Mouse (Mus musculus) neural tube, embryonic 12.5 days (tissue): ENCODE data around the gene Ttc28. TPM values are rescaled to one million over a fixed set of nuclear protein-coding genes. Genes with fewer than 3 reads are reported as not detected.
A peak's percentile ranks its signal among the peaks of the same experiment; 100 is the strongest.
"Not testable (repeated sequence)": the region's sequence is repeated elsewhere in the genome, so short reads cannot be mapped to it uniquely, and the experiment has no call there.

ENCODE experiments used
- ATAC-seq: fragments of 200-750 bp; cut with Nextera tagmentation; 2 replicates; pipeline ENCODE4 v1.8.0; 2017; ENCODE audit warnings: low read depth, mild to moderate bottlenecking, moderate TSS enrichment, moderate library complexity; ENCODE audit not compliant: low FRiP score
- H3K27ac ChIP-seq: fragments of 300-500 bp; sonication (generic); 2 replicates; pipeline ENCODE4 v1.5.1; 2016
- H3K27me3 ChIP-seq: fragments of 300-500 bp; sonication (generic); replicated peaks from 2 replicates; pipeline ENCODE4 v1.6.1; 2016; ENCODE audit warnings: mild to moderate bottlenecking
- H3K36me3 ChIP-seq: fragments of 300-500 bp; sonication (generic); 2 replicates; pipeline ENCODE4 v1.6.1; 2016; ENCODE audit warnings: mild to moderate bottlenecking
- H3K4me1 ChIP-seq: fragments of 300-500 bp; sonication (generic); 2 replicates; pipeline ENCODE4 v1.6.1; 2016
- H3K4me2 ChIP-seq: fragments of 300-500 bp; sonication (generic); replicated peaks from 2 replicates; pipeline ENCODE4 v1.6.1; 2016; ENCODE audit warnings: mild to moderate bottlenecking
- H3K4me3 ChIP-seq: fragments of 300-500 bp; sonication (generic); 2 replicates; pipeline ENCODE4 v1.5.1; 2016
- H3K9ac ChIP-seq: fragments of 300-500 bp; sonication (generic); 2 replicates; pipeline ENCODE4 v1.6.1; 2016; ENCODE audit warnings: mild to moderate bottlenecking
- H3K9me3 ChIP-seq: fragments of 300-500 bp; sonication (generic); 2 replicates; pipeline ENCODE4 v1.6.1; 2016; ENCODE audit warnings: mild to moderate bottlenecking
- WGBS: fragments of 180-500 bp; shearing (Covaris S2); methylation state at CpG from one replicate; pipeline ENCODE4 v1.1.7; 2016; 5-methylcytosine and 5-hydroxymethylcytosine counted together
- polyA plus RNA-seq: library from polyadenylated mRNA; unstranded; fragments of >200 nt; fragmentation: Nextera tagmentation; extraction: Ambion mirVana; gene quantifications from 2 replicates; pipeline ENCODE4 v1.2.1, GENCODE M21; 2016

The Ttc28 gene
- polyA plus RNA-seq, 1 experiment from 2014 or later, result 21.8 TPM

DNA sequence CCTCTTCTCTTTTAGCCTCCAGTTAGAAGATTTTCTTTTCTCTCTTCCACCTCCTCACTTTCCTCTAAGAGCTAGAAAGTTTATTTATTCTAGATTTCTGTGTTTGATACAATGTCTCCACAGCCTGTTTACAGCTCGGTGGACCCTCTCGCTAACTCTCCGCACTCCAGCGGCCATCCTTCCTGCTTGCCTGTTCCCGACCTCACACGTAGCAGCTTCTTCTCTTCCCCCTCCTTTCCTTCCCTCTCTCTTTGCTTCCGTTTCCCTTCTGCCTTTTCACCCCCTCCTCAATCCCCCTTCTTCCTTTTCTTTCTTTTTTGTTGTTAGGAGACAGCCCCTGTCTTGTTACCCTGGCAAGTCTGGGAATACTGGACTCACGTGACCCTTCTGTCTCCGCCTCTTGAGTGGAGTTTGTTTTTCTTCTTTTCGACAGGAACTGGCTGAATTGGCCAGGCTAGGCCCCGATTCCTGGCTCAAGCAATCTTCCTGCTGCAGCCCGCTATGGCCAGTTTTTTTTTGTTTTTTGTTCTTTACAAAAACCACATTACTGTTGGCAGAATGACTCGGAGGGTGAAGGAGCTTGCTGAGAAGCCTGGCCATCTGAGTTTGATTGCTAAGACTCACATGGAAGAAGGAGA is 20.5 kb upstream of the Ttc28 start:
- Histone ChIP-seq H3K27me3 (no peaks in the 10 kb centered on the region), H3K4me3 (no peak overlapping the region), H3K9ac (no peak overlapping the region), H3K36me3 (no peaks in the 10 kb centered on the region), H3K27ac (no peak overlapping the region), H3K9me3 (no peaks in the 10 kb centered on the region), H3K4me1 (no peaks in the 10 kb centered on the region), H3K4me2 (no peak overlapping the region; the same call in 1 of the 2 replicates)
- WGBS, result 56% methylated on average over 13 of the region's 13 CpGs
- no peak for ATAC-seq

DNA sequence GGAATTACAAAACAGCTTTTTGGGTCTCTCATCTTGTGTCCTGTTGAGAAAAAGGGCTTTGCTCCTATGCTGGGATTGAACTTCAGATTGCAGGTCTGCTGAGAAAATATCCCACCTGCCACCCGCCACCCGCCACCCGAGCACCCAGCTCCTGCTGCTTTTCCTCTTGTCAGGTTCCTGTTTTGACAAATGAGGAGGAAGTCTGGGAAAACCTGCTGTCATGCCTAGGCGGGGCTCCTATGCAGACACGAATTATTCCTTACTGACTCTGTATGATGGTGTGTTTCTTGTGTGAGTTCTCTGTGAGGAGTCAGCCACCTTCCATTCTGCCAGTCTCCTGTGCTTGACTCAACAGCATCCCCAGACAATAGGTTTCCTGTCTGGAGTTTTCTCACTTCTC is 19.2 kb upstream of the Ttc28 start:
- ATAC-seq, result no peak
- no peak overlapping the region for H3K9ac ChIP-seq
- H3K4me3 ChIP-seq, result no peak overlapping the region
- no peaks in the 10 kb centered on the region for H3K27me3 ChIP-seq
- no peak overlapping the region for H3K27ac ChIP-seq
- WGBS, result 82% methylated on average over 5 of the region's 5 CpGs
- H3K9me3 ChIP-seq, result no peaks in the 10 kb centered on the region
- no peaks in the 10 kb centered on the region for H3K36me3 ChIP-seq
- no peaks in the 10 kb centered on the region for H3K4me1 ChIP-seq
- no peak overlapping the region for H3K4me2 ChIP-seq

DNA sequence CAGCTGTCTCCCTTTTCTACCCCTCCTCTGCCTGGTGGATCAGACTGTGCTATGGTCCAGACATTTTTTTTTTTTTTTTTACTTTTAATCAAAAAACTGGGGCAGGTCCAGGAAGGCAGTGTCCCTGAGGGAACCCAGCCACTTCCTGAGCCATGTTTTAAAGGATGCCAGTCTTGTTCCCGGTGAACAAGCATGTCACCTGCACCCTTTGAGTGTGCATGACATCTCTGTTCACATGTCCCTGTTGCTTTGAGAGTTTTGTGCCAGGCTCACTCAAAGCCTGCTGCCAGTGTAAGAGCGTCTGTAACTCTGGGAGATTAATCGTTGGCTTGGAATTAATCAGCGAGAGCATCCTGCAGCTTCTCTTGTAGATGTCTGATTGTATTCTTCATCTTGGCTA is 11.1 kb upstream of the Ttc28 start:
- Histone ChIP-seq H3K4me2 (no peak overlapping the region), H3K9me3 (no peaks in the 10 kb centered on the region), H3K4me3 (no peak overlapping the region), H3K27ac (no peak overlapping the region), H3K36me3 (no peaks in the 10 kb centered on the region), H3K27me3 (no peaks in the 10 kb centered on the region), H3K4me1 (peaks cover 4% of the 10 kb centered on the region), H3K9ac (no peak overlapping the region)
- no peak for ATAC-seq
- 78% methylated on average over 4 of the region's 4 CpGs for WGBS

DNA sequence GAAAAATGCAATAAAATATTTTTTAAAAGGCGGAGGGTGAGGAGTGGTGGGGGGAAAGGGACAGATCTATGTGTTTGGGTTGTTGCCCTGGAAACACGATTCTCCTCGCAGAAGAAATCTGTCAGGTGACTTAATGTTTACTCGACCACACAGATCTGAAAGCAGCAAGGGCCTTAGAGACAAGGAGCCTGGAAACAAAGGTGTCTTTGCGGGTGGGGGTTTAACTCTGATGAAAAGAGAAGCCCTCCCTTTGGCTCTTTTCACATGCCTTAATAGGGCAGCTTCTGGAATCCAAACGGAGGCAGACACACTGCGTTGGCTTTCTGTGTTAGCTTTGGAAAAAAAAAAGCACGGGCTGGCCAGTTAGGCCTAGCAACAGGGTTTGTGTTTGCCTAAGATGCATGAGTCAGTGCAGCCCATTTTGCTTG is 10.3 kb upstream of the Ttc28 start:
- H3K4me3 ChIP-seq, result no peak overlapping the region
- no peak for ATAC-seq
- peaks cover 4% of the 10 kb centered on the region for H3K4me1 ChIP-seq
- H3K36me3 ChIP-seq, result no peaks in the 10 kb centered on the region
- H3K4me2 ChIP-seq, result no peak overlapping the region
- no peak overlapping the region for H3K27ac ChIP-seq
- no peaks in the 10 kb centered on the region for H3K27me3 ChIP-seq
- no peaks in the 10 kb centered on the region for H3K9me3 ChIP-seq
- 69% methylated on average over 8 of the region's 8 CpGs for WGBS
- no peak overlapping the region for H3K9ac ChIP-seq

DNA sequence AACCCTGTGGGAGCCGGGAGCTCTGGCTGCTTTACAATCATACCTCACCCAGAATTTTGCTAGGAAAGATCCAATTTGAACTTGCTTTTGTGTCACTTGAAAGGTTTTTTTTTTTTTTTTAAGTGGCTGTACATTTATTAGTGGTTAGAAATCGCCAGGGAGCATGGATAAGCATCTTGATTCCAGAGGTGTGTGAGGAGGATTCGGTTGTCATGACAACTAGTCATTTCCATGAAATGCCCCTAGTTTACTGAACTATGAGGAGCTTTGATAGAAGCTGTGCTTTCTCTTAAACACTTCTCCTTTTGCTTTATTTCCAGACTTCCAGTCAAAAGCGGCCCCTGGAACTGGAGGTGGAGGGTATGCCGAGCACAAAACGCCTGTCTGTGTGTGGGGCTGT is 6.4 kb upstream of the Ttc28 start:
- H3K27ac ChIP-seq, result no peak overlapping the region
- 70% methylated on average over 6 of the region's 6 CpGs for WGBS
- no peaks in the 10 kb centered on the region for H3K36me3 ChIP-seq

DNA sequence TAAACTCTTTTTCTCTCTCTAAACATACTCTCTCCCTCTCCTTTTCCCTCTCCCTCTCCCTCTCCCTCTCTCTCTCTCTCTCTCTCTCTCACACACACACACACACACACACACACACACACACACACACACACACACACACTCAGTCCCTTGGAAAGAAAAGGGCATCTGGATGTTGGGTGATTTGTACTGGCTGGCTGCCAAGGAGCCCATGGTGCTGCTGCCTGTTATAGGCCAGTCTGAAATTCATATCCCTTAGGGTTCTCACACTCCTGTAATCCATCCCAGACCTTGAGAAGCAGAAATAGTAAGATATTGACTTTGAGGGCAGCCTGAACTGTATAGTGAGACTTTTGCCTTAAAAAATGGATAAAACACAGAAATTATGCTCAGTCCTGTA is 4.9 kb upstream of the Ttc28 start:
- Histone ChIP-seq H3K36me3 (no peaks in the 10 kb centered on the region), H3K4me2 (no peak overlapping the region), H3K9me3 (no peaks in the 10 kb centered on the region), H3K9ac (no peak overlapping the region), H3K4me1 (peaks cover 9% of the 10 kb centered on the region), H3K27ac (no peak overlapping the region), H3K4me3 (no peak overlapping the region), H3K27me3 (no peaks in the 10 kb centered on the region)
- no peak for ATAC-seq

More for the DNA sequence above, 6.4 kb upstream of the Ttc28 start:
- no peak overlapping the region for H3K4me2 ChIP-seq
- no peak for ATAC-seq
- no peaks in the 10 kb centered on the region for H3K27me3 ChIP-seq
- no peak overlapping the region for H3K4me3 ChIP-seq
- H3K9me3 ChIP-seq, result no peaks in the 10 kb centered on the region
- peaks cover 13% of the 10 kb centered on the region for H3K4me1 ChIP-seq
- H3K9ac ChIP-seq, result no peak overlapping the region

DNA sequence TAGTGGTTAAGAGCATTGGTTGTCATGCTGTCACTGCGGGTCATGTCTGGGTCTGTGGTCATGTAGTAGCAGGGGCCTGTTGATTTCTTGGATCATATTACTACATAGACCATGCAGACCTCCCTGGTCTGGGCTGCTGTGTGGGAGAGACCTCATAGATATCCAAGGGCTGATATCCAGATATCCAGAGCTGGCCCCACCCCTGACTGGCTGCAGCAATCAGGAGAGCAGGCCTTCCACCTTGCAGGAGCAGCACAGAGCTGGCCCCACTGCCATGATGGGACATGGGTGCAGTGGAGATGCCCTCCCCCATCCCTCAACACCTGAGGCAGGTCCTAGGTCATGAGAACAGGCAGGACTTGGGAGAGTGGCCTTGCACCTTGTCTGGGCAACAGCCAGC is 4.3 kb upstream of the Ttc28 start:
- Histone ChIP-seq H3K4me1 (peaks cover 12% of the 10 kb centered on the region), H3K36me3 (no peaks in the 10 kb centered on the region), H3K4me2 (no peak overlapping the region), H3K27ac (no peak overlapping the region), H3K9me3 (no peaks in the 10 kb centered on the region), H3K9ac (no peak overlapping the region), H3K4me3 (no peak overlapping the region), H3K27me3 (no peaks in the 10 kb centered on the region)
- ATAC-seq, result no peak
- WGBS, result 94% methylated on average over 1 of the region's 1 CpGs

DNA sequence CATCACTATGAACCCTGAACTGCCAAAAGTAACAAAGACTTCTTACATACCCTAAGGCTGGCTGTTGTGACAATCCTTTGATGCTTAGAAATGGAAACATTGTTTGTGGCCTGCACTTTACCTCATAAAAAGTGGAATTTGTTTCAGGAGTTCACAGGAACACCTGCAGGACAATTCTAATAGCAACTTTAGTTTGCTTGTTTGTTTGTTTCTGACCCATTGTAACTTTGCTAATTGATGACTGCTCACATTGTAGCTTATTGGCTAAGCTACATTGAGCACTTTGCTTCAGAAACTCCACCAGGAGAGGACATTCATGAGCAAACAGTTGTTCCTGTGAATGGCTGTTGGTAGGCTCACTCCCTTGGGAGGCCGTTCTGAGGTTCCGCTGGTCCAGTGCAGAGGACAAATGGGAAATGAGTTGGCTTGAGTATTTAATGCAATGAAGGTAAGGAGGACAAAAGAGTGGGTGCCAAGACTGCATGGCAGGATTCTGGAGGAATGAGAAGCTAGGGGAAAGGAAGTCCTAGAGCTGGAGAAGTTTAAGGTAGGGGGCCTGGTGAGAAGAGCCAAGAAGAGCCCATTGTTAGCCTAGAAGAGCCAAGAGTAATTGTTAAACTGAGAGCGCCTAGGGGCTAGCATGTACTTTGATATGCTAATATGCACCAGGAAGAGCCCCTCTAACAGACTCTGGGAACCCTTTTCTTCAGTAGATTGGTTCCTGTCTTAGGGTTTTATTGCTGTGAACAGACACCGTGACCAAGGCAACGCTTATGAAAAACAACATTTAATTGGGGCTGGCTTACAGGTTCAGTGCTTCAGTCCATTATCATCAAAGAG is 1.7 kb upstream of the Ttc28 start:
- Histone ChIP-seq H3K36me3 (0 out of 2 replicates have a peak, but pooled peaks cover 3% of the 10 kb centered on the region), H3K4me3 (no peak overlapping the region), H3K4me1 (peaks cover 19% of the 10 kb centered on the region), H3K4me2 (no peak overlapping the region), H3K27me3 (no peaks in the 10 kb centered on the region), H3K27ac (no peak overlapping the region), H3K9me3 (no peaks in the 10 kb centered on the region), H3K9ac (no peak overlapping the region)
- no peak for ATAC-seq
- WGBS, result 44% methylated on average over 5 of the region's 5 CpGs

DNA sequence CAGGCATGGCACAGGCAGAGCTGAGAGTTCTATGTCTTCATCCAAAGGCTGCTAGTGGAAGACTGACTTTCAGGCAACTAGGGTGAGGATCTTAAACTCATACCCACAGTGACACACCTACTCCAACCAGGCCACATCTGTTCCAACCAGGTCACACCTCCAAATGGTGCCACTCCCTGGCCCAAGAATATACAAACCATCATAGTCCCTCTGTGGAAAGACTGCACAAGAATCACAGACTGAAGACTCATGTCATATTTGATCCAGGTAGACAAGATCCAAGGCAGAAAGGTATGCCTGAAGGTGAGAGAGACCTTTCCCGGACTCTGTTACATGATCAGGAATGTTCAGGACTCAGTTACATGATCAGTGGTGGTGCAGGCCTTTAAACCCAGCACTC is 1.1 kb upstream of the Ttc28 start:
- H3K4me1 ChIP-seq, result peaks cover 19% of the 10 kb centered on the region
- H3K27ac ChIP-seq, H3K27me3 ChIP-seq, H3K36me3 ChIP-seq, H3K4me2 ChIP-seq, H3K9me3 ChIP-seq, H3K9ac ChIP-seq, ATAC-seq, H3K4me3 ChIP-seq: not testable (repeated sequence)
- WGBS, result 94% methylated on average over 1 of the region's 1 CpGs

DNA sequence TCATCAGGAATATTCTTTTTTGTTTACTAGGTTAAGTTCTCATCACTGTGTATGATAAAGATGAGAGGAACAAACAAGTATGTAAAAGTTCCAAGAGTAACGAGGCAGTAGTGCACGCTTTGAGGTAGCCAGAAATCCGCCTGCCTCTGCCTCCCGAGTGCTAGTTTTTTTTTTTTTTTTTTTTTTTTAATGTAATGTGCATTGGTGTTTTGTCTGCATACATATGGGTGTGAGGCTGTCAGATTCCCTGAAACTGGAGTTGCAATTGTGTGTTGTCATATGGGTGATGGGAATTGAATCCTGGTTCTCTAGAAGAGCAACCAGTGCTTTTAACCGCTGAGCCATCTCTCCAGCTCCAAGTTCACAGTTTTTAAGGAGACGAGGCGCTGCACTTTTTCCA is 561 bp upstream of the Ttc28 start:
- WGBS, result 59% methylated on average over 7 of the region's 7 CpGs

DNA sequence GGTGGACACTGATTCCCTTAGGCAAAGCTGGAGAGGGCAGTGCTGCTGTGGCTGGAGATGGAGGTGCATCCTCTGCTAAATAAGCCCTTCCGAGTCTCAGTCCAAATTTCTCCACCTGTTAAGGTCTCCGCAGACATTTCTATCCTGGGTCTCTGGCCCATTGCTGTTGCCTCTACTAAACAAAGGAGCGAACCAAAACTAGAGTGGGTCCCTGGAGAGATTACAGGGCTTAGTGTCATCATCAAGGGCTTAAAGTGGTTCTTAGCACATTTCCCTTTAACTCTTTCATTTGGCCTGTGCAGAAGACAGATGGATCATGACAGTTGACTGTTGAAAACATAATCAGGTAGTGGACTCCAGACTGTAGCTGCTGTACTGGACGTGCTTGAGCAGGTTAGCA is 9.0 kb downstream of the Ttc28 start:
- H3K9ac ChIP-seq, result no peak overlapping the region
- WGBS, result 87% methylated on average over 4 of the region's 4 CpGs
- ATAC-seq, result no peak
- no peak overlapping the region for H3K4me3 ChIP-seq
- no peaks in the 10 kb centered on the region for H3K9me3 ChIP-seq
- H3K4me2 ChIP-seq, result no peak overlapping the region
- H3K36me3 ChIP-seq, result peaks cover 25% of the 10 kb centered on the region
- H3K4me1 ChIP-seq, result no peaks in the 10 kb centered on the region
- no peak overlapping the region for H3K27ac ChIP-seq
- H3K27me3 ChIP-seq, result no peaks in the 10 kb centered on the region

More for the DNA sequence above, 561 bp upstream of the Ttc28 start:
- Histone ChIP-seq H3K4me1 (peaks cover 19% of the 10 kb centered on the region), H3K36me3 (0 out of 2 replicates have a peak, but pooled peaks cover 3% of the 10 kb centered on the region), H3K27ac (no peak overlapping the region; the same call in 1 of the 2 replicates), H3K27me3 (no peaks in the 10 kb centered on the region), H3K4me2 (peak overlapping the region; percentile 87), H3K9ac (peak overlapping the region; percentile 80), H3K4me3 (peak overlapping the region; percentile 65), H3K9me3 (no peaks in the 10 kb centered on the region)
- ATAC-seq, result no peak

DNA sequence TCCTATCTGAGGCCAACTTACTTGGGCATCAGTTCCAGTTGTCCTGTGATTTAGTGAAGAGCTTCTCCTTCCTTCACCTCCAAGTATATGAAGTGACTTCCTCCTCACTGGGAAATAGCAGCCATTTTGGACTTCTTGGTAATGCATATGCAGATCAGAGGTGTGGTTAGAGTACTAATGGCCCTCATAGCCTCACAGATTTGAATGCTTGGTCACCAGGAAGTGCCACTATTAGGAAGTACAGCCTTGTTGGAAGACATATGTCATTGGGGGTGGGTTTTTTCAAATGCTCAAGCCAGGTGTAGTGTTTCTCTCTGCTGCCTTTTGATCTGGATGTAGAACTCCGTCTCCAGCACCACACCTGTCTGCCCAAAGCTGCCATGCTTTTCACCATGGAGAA is 10.3 kb downstream of the Ttc28 start:
- no peak overlapping the region for H3K27ac ChIP-seq
- WGBS, result 83% methylated on average over 1 of the region's 1 CpGs
- ATAC-seq, result no peak
- no peak overlapping the region for H3K9ac ChIP-seq
- H3K4me2 ChIP-seq, result no peak overlapping the region
- H3K36me3 ChIP-seq, result peaks cover 36% of the 10 kb centered on the region
- H3K27me3 ChIP-seq, result no peaks in the 10 kb centered on the region
- no peak overlapping the region for H3K4me3 ChIP-seq
- no peaks in the 10 kb centered on the region for H3K4me1 ChIP-seq
- no peaks in the 10 kb centered on the region for H3K9me3 ChIP-seq

DNA sequence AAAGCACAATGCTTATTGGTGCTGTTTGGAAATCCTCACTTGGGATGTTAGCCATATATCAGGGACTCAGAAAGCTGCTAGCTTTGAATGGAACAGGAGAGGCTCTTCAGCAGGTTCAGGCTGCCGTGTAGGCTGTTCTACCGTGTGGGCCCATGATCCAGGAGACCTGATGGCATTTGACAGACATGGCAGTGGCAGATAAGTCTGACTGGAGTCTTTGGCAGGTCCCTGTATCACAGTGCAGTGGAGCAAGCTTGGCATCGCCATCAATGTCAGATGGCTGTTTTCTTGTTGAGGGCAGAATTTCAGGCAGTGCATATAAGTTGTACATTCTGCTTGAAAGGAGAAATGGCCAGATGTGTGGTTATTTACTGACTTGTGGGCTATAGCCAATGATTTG is 11.0 kb downstream of the Ttc28 start:
- Histone ChIP-seq H3K4me3 (no peak overlapping the region), H3K9ac (no peak overlapping the region), H3K4me1 (no peaks in the 10 kb centered on the region), H3K9me3 (no peaks in the 10 kb centered on the region), H3K27ac (no peak overlapping the region), H3K4me2 (no peak overlapping the region), H3K27me3 (no peaks in the 10 kb centered on the region), H3K36me3 (peaks cover 36% of the 10 kb centered on the region)
- WGBS, result 96% methylated on average over 3 of the region's 3 CpGs
- ATAC-seq, result no peak
